Mouse (Mus musculus): ENCODE data around the gene Ptprk.

DNA sequence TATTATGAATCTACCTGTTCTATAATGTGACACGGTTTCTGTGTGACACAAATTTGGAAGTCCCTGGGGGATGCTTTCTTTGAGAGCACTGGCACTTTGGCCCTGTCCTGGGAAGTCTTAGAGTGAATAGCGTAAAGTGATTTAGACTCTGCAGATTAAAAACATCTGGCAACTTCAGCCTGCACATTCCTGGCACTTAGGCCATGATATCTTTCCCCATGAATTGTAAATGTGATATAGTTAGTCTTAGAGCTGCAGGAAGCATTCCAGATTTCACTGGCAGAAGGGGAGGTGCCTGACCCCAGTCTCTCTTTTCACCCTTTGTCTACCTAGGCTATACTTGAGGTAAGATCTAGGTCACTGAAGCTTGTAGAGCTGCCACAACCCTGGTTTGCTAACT lies 295.2 kb downstream of the Ptprk start:
- no peak for TF ChIP-seq CTCF (IDR thresholded peaks at IDR 0.05; ENCODE audit: low read depth)
- TF ChIP-seq EP300 (IDR thresholded peaks at IDR 0.05; ENCODE audit: low read depth), result no peak
